Mouse (Mus musculus) bone marrow macrophage, adult 2 months (primary cell): ENCODE results near the gene Hcn2.

ENCODE experiments used
- CTCF ChIP-seq: IDR thresholded peaks from 2 replicates; pipeline ENCODE4 v1.5.1; 2012; ENCODE audit warnings: low read depth, mild to moderate bottlenecking, low read length, moderate library complexity
- POLR2A ChIP-seq: IDR thresholded peaks from 2 replicates; pipeline ENCODE4 v1.6.1; 2012; ENCODE audit warnings: mild to moderate bottlenecking, low read depth, low read length, borderline replicate concordance

DNA sequence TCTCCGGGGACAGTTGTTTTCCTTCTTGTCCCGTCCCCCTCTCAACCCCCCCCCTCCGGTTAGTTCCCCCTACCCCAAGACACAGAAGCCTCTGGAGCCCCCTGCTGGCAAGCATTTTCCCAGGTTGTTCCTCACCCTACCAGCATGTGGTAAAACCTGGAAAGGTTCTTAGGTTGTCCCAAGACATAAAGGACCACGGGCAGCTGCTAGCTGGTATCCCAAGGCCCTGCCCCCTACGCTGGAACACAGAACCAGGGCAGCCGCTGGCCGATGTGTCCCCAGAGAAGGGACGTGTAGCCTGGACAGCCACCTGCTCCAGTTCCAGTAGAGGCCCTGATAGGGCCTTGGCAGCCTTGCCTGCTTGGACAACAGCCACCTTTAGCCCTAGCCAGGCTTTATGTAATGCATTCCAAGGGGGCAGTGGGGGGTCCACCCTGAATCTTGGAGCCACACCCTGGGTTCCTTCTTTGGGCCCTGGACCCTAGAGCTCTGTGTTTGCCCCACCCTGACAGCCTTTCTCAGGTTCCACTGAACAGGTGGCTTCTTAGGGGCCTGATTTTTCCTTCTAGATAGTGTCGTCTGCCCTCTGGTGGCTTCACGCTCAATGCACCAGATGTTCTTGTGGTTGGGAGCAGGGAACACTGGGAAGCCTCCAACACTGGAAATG, 33.4 kb upstream of the Hcn2 start:
- TF ChIP-seq POLR2A (no peak), CTCF (peak; percentile 57)
